Mouse (Mus musculus) G1E-ER4 (cell line): Measurements from ENCODE around the gene Cybc1. TPM values are rescaled to one million over a fixed set of nuclear protein-coding genes. Genes with fewer than 3 reads are reported as not detected.

Experiments
- GATA1 ChIP-seq: IDR thresholded peaks from one replicate; pipeline ENCODE4 v1.8.0; 2012; ENCODE audit warnings: low read length, inconsistent platforms
- polyA plus RNA-seq: library from polyadenylated mRNA; stranded (reverse); fragments of >175 nt; gene quantifications from 2 replicates; pipeline ENCODE4 v1.2.3, GENCODE M21; 2012

Cybc1 gene
- polyA plus RNA-seq, 1 experiment: 9.7 TPM

DNA sequence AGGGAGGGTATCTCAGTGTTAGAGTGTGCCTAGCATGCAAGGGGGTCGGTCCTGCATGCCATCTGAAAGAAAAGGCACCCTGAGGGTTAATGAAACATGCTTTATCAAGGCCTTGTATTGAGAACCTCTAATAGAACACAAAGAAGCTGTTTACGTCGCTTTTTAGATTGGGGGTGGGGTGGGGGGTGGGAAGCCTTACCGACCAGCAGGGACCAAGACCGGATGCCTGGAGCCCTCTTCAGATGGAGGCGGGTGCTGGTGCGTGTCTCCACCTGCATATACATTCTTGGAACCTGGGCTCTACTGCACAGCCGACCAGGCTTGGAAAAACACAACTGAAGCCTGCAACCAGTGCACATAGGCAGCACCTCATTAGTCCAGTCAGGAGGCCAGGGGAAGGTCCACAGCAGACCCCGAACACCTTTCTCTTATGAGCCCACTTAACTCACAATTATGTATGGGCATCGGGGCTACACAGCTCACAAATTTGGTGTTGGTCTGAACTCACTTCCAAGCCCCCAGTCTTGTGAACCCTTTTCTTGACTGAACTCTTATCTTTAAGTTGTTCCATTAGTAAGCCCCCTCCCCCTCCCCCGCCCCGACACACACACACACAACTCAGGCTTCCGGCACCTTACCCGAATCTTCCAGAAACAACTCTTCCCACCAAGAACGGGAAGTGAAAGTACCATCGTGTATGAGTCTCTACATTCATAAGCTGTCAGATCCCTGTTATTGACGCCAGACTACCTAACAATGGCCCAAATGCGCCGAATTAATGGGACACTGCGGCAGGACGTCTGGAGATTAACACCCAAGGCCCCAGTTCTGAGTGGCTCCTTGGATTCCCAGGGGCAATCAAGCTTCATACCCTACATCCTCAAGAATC, 749 bp downstream of the Cybc1 start:
- no peak for TF ChIP-seq GATA1

DNA sequence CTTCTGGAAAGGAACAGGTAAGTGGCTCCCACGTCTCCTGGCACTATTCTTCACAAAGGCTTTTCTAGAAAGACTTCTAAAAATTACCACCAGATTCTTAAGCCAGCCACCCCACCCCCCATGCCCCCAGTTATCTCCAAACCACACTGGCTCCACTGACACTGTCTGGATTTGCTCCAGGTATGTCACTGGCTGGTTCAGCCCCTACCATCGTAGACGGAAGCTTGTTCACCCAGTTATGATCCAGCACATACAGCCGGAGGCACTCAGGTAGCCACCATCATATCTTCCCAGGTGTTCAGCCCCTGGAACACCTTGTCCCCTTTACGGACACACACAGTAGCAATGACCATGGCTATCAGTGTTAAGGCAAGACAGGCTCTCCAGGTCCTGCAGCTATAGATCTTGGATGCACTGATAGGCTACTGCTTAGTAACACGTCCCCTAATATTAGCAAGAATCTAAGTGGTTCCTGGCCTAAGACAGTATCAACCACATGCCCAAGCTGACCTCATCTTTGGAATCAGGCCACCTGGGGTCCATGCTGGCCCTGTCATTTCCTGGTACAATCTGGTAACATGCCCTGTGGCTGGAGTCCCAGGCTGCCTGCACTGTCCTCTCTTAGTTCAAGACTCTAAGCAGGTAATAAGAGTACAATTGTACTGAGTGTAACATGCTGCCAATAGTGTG, 7.7 kb downstream of the Cybc1 start:
- no peak for TF ChIP-seq GATA1

DNA sequence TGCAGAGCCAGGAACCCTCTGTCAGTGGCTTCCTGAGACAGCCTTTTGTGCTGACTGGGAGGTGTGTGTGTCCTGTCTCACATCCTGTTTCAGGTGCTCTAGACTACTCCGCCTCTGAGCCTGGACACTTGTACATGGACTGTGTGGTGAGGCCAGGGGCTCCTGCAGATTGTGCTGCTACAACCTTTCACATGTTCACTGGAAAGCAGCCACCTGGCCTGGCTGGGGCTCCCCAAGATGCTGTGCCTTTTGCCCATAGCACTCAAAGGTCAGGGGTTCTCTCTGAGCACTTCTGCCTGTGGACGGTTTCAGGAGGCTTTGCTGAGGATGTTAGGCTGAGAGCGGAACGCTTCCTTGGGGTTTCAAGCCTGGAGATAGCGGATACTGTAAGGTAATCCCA, 8.4 kb downstream of the Cybc1 start:
- TF ChIP-seq GATA1: no peak

DNA sequence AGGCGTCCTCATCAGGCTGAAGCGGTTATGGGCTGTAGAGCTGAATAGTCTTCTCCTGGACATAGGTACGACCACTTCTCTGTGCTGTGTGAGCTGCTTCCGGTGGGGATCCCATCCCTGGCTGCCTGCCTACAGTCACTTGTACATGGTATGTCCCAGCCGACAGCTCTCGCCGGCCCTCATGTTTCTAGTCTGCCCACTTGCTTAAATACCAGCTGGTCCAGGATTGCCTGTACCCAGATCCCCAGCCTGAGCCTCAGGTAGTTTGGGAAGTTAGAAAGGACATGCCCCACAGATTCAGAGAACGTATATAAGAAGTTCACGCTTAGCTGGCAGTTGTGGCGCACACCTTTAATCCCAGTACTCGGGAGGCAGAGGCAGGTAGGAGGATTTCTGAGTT, 9.3 kb downstream of the Cybc1 start:
- TF ChIP-seq GATA1: no peak

DNA sequence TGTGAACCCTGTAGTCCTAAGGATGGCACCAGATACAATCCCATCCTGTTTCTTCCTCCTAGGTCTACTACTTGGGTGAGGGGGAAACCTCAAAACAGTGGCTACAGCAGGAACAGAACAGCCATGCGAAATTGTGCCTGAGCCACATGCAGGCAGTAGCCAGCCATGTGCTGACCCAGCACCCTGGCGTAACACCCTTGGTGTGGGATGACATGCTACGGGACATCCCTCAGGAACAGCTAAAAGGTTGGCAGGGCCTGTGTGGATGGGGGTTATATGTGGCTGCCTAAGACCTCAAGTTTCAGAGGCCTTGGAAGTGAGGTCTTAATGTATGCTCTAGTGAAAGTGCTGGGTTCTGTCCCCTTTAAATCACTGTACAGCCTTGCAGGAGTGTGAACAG, 12.3 kb downstream of the Cybc1 start:
- TF ChIP-seq GATA1: no peak

DNA sequence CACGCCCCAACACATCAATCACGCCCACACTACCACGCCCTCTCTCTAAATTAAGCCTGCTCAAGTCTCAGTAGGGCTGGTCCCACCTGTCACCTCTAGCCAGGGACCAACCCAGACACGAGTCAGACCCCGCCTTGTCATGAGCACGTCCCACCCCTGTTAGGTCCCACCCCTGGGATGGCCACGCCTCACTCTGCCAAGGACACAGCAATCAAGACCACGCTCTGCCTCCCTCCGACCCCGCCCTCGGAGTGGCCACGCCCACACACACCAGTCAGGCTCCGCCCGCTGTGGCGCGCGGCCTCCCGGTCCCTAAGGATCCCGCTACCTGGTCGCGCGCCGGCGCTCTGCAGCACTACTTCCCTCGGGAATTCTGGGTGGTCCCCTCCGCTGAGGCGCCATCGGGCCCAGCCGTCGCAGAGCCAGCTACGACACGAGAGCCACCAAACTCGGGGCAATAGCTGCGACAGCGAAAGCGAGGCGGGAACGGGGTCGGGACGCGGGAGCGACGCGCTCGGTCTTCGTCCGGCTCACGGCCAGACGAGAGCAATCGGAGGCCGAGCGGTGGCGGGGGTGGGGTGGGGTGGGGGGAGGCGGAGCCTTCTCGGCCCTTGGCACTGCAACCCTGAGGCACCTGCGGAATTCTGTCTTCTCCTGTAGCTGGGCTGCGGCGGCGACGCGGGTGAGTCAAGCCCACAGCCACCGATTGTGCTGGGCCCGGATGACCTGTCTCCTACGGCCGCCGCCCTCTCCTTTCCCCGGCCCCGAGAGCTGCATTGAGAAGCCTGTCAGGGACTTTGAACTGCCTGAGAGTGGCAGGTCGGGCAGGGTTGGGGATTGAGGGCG, 24.7 kb downstream of the Cybc1 start, which contains the start of the genes Hexdc and Ogfod3:
Gene Hexdc, plus strand, starts transcription at position 273 of the 846 bp plus-strand sequence.
Gene Ogfod3, minus strand, starts transcription at position 551 of the 846 bp plus-strand sequence.
- no peak for TF ChIP-seq GATA1

DNA sequence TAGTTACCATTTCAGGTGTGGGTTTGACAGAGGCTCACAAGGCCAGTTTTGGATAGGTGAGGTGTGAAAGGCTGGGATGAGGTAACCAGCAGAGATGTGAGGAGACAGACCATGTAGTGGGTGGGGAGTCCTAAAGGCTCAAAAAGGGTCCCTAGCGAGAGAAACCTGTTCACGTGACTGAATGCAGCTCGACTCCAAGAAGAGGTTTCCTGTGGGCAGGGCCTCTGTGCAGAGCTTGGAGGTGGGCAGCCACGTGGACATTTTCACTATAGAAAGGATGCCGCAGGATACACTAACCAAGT, 25.3 kb downstream of the Cybc1 start:
- TF ChIP-seq GATA1: no peak

DNA sequence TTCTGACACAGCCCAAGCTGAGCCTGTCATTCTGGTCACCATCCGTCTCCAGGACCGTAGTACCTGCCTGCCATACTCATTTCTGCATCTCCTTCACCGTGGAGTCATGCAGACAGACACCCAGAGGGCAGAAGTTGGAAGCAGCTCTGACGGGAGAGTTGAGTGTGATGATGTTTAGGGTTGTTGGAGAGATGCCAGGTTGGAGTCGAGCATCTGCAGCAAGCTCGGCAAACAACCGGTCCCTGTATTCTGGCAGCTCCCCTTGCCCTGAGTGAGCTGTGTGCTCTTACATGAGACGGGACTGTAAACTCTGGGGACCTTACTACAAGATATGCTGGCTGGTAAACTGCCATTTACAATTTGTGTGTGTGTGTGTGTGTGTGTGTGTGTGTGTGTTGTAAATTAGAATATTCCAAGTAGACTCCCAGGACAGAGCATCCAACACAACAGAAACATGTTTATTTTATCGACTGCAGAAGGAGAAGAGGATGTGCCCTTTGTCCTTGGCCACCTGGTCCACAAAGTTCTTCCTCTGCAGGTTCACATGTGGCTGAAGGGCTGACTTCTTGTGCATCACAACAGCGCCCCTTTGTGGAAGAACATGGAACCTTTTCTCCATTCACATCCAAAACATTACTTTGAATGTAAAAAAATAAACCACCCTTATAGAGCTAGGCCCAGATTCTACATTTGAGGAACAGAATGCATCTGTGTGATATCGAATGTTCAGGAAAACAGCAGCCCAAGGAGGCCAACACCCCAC, 27.5 kb downstream of the Cybc1 start:
- TF ChIP-seq GATA1: no peak

DNA sequence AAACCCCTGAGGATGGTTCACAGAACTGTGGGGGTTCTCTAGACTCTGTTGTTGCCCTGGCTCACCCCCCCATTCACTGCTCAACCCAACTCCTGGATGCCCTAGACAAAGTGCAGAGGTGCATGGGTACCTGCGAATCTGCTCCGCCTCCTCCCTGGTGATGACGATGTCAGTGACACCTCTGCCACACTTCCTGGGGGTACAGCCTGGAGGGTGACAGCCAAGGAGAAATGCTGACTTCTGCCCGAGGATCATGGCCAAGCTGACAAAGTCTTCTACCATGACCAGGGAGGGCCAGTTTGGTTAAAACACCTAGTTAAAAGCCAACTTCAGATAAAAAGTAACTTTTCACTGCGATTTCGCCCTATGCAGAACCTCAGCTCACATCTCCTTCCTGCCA, 28.3 kb downstream of the Cybc1 start:
- TF ChIP-seq GATA1: no peak

DNA sequence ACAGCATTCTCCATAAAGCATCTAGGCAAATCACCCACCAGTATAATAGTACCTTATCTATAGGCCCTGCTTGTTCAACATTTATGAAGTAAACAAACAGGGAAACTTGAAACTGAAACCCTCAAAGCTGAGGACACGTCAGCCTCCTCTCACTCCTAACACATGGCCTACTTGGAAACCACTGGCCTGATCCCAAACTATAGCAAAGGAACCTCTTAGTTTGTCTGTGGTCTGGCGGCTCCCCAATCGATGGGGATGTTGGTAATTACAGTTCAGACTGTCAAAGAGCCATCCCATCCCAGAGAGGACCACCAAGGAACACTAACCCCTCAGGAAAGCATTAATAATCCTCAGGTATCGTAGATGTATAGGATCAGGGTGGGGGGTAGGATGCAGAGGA, 29.3 kb downstream of the Cybc1 start:
- no peak for TF ChIP-seq GATA1

DNA sequence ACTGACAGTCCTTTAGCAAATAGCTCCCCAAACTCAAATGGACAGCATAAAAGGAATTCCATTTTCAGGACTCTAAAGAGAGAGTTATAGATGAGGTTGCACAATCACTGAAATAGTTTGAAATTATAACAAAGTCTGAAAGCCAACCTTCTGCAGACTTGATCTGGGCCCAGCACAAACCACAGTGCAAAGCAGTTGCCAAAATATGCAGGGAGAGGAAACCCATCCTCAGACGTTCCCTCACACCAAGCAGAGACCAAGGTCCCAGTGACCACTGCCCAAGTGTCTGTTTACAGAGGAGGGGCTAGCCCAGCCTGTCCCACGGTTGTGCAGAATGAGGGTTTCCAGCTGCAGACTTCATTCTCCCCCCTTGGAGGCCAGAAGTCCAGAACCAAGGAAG, 30.5 kb downstream of the Cybc1 start:
- no peak for TF ChIP-seq GATA1

DNA sequence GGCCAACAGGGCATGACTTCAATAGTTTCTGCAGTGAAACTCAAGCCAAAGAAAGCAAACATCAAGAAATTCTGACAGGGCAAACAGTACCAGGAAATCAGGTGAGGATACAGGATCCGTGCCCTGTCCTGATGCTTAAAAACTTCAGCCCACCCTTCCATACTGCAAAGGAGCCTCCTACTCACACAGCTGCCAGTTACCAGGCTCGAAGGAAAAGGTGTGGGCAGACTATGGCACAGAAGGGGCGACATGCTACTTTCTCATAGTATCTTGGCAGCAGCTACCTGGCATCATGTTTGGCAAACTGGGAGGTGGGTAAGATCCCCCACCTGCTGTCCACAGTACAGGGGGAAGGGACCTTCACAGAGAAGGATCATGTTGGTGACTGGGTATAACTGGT, 35.7 kb downstream of the Cybc1 start:
- no peak for TF ChIP-seq GATA1

DNA sequence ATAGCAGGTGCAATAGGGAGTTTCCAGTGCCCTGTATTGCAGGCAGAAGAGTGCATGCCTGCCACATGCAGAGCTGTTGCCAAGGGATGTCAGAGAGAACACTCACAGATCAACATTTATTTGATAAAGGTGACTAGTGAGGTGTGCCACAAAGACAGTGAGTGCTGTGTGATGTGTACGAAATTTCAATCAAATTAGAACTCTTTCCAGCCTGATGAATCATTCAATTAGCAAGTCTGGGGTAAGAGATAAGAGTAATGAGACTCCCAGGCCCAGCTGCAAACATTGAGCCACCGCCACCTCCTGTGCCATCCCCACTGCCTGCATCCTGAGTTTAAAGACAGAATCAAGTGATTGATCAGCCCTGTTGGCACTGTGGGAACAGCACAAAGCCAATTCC, 36.4 kb downstream of the Cybc1 start:
- TF ChIP-seq GATA1: no peak

DNA sequence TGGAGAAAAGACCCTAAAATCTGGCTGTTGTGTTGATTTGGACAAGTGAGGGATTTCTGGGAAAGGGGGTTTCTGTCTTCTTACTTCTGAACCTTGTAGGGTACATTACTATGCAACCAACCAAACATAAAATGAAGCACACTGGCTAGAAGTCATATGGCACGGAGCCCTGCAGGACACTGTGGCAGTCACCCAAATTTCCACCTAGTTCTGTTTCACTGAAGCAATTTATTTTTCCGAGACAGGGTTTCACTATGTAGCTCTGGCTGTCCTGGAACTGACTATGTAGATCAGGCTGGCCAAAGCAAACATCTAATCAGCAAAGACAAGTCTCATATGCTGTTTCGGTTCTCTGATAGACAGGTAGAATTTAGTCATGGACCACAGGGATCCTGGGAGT, 39.4 kb downstream of the Cybc1 start:
- TF ChIP-seq GATA1: no peak
